Mouse (Mus musculus) thymus, postnatal 36 days (tissue): ENCODE results near the gene Hps3.
"Not testable (repeated sequence)": the region's sequence is repeated elsewhere in the genome, so short reads cannot be mapped to it uniquely, and the experiment has no call there.

Source experiments
- DNase-seq, 2 experiments: peaks; one replicate each; pipeline ENCODE4 v3.0.0; 2022; ENCODE audit warnings: mixed read lengths in 2 of 2

Gene Hps3

GRCm38 (mm10) chr3:20005611-20006010 is 29.5 kb downstream of the Hps3 start:
- DNase-seq: no peak

DNA sequence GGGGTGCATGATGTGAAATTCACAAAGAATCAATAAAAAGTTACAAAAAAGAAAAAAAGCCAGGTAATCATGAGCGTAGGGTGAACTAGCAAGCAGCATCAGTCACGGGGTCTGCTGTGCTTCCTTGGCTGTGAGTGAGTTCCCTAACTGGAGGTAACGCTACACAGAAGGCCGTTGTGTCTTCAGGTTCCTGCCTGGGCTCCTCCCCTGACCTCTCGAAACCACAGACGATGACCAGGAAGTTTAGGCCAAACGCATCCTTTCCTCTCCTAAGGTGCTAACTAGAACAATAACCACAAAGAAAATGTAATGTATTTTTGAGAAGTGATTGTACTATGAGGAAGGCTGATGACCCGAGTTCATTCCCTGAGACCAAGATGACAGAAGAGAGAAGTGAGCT is 30.7 kb downstream of the Hps3 start:
- DNase-seq: no peak

GRCm38 (mm10) chr3:20002786-20003185 is 32.3 kb downstream of the Hps3 start:
- peak; percentile 15 to 19 for DNase-seq

- no peak for DNase-seq
These were observed 34.3 kb downstream of the Hps3 start for GRCm38 (mm10) chr3:20000806-20001205.

DNA sequence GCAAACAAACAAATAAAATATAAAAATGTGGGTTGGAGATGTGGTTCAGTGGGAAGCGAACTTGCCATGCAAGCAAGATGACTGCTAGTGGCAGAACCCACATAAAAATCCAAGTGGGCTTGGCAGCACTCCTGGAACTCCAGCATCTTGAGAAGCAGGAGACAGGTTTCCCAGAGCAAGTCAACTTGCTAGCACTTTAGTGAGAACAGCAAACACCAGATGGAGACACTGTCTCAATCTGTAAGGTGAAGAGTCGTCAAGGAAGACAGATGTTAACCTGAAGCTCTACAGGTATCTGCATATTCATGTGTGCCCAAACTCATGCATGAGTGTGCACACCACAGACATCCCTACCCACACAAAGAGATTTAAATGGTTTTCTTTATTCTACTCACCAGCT is 35.6 kb downstream of the Hps3 start:
- no peak for DNase-seq

GRCm38 (mm10) chr3:19992388-19992787 is 42.7 kb downstream of the Hps3 start:
- no peak for DNase-seq

GRCm38 (mm10) chr3:19990031-19990430 is 45.1 kb downstream of the Hps3 start:
- DNase-seq: no peak

- DNase-seq: no peak
These were observed 49.0 kb downstream of the Hps3 start for GRCm38 (mm10) chr3:19986123-19986522.

- no peak for DNase-seq
These were observed 52.3 kb downstream of the Hps3 start for GRCm38 (mm10) chr3:19982846-19983245.

DNA sequence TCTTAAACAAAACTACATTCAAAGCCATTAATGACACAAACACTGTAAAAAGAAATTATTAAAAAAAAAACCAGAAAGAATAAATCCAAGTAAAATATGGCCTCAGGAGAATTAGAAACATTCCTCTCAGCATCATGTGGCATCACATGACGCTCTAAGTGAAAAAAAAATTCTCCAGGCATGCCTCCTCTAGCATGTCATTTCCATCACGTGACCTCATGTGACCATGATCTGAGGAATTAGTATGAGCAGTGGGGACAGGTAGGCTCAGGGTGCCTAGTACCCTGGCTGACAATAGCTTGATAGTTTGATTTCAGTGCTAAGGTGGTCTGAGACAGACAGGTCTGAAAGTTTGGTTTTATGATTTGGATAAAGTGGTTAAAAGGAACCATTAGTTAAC is 54.0 kb downstream of the Hps3 start:
- no peak for DNase-seq

GRCm38 (mm10) chr3:19978474-19978873 is 56.6 kb downstream of the Hps3 start:
- DNase-seq: no peak

- DNase-seq: no peak
These were observed 69.0 kb downstream of the Hps3 start for GRCm38 (mm10) chr3:19966072-19966471.

DNA sequence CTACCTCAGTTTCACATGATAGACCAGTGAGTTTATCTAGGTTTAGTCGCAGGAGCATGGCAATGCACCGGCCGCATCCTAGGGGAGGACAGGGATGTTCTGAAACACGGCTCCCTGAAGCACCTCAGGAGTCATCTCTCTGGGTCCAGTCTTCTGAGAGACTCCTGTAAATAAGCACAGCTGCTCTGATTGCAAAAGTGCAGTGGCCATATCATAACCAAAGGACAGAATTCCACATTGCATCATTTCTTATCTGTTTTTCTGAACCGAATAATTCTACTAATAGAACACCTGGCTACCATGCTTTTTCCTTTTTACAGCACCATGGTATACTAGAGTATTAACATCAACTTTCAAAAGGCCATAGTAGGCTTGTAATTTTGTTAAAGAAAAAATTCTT is 69.9 kb downstream of the Hps3 start:
- no peak for DNase-seq

GRCm38 (mm10) chr3:19964625-19965188 is 70.4 kb downstream of the Hps3 start:
- no peak for DNase-seq

DNA sequence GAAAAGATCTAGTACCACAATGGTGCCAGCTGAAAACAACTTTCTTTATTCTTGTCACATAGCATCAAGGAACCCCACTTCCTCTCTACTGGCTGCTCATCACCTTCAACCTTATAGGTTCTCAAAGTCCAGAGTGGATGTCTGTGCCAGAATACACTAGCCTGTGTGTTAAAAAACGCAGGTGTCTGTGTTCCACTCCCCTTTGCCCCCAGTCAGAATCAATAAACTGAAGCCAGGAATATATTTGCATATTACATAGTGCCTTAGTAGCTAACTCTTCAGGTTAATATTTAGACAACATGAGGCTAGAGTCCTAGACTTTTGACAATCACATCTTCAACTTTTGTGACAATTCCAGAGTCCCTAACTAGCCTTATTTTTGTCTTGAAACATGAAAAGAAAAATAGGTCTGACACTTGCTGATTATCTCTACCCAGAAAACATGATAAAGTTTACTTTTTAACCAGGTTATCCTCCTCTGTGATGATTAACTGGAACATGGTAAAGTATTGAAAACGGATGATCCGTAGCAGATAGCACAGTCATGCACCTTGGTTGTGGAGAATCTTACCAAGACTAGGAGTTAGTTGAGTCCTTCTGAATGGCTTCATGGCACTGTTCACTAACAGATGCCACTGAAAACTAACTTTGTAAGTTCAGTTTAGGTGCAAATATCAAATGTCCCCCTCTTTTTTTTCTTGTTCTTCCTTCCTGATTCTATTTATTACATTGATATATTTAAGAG is 72.2 kb downstream of the Hps3 start:
- no peak for DNase-seq

DNA sequence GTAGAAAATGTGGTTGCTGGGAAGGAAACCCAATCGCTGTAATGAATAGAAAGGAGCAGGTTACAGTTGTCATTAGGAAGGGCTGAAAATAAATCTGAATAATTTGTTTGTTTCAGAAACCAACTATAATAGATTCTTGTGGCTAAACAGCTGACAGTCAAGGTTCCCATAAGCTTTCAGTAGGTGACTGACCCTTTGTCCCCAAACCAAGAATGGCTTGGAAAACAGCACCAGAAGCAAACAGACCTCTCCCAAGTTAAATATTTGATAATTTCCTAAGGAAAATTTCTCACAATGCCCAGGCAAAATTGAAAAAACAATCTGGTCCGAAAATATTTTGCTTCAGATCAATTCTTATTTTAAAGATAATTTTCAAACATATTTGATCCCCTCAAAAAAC is 73.8 kb downstream of the Hps3 start:
- DNase-seq: no peak

DNA sequence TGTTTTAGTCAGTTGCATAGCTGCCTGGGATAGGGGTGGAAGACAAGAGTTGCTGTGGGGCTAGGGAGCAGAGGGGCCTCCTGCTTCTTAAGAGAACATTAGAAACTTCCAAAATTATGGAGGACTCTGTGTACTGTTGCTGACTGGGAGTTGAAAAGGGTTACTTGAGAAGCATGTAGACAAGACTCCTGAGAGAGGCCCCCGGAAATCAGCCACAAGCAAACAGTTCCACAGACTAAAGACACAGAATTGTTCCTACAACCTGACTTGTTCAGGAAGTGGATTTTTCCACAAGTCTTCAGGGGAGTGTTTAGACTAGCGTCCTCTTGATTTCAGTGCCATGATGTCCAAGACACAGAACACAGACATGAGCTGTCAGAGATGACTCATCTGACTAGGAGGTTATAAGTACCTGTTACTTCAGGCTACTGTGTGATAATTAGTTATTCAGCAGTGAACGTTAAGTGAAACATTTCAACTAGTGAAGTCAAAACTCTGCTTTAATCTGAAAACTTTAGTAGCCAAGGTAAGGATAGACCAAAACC is 74.5 kb downstream of the Hps3 start:
- no peak for DNase-seq

GRCm38 (mm10) chr3:19958983-19959382 is 76.1 kb downstream of the Hps3 start:
- no peak for DNase-seq

GRCm38 (mm10) chr3:19958031-19958430 is 77.1 kb downstream of the Hps3 start:
- DNase-seq: no peak

DNA sequence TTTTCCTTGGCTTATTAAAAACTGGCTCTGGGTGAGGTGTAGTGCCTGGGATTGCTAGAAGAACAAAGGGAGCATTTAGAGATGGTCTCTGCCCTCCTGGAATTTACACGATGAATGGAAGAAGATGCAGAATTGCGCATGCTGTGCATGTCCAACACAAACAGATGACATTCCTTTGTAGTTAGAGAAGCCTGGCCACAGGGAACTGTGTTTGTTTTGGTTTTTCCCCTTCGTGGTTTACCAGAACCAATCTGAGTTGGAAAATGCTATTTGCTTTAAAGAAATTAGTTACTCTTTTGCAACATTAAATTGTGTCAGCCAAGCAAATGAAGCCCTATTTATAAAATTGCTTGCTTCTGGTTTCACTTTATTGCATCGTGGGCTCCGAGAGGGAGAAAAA is 78.2 kb downstream of the Hps3 start, which contains the start of gene Cp:
Gene Cp, plus strand, starts transcription at position 170 of the 400 bp plus-strand sequence.
- DNase-seq: no peak

- DNase-seq: no peak
These were observed 81.2 kb downstream of the Hps3 start for GRCm38 (mm10) chr3:19953865-19954264.

DNA sequence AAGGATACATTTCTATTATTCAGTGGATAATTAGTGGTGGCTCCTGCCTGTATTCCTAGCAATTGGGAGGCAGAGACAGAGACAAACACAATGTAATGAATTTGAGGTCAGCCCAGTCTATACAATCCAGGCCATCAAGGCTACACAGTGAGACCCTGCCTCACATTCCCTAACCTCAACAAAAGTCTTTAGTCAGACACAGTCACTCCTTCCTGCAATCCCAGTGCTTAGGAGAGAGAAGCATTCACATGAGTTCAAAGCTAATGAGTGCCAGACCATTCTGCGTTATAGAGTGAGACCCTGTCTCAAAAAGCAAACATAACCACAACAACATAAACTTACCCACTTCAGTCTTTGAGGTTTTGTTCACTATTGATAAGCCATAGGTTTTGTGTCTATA is 81.7 kb downstream of the Hps3 start:
- DNase-seq: no peak

DNA sequence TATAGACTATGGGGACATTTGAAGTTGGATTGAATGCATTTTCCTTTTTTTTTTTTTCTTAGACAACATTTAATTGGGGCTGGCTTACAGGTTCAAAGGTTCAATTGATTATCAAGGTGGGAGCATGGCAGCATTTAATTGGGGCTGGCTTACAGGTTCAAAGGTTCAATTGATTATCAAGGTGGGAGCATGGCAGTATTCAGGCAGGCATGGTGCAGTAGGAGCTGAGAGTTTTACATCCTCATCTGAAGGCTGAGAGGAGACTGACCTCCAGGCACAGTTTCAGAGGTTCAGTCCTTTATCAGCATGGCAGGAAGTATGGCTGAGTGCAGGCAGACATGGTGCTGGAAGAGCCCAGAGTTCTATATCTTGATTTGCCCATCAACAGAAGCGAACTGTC is 85.7 kb downstream of the Hps3 start:
- DNase-seq: not testable (repeated sequence)

- no peak for DNase-seq
These were observed 86.6 kb downstream of the Hps3 start for GRCm38 (mm10) chr3:19948552-19948951.
